Mouse (Mus musculus) ES-E14 (cell line): ENCODE measurements around the gene Prmt1.

Experiments
- CHD2 ChIP-seq: IDR thresholded peaks from 2 replicates; pipeline ENCODE4 v1.6.1; 2014; ENCODE audit warnings: mild to moderate bottlenecking, low read depth, low read length, inconsistent platforms
- HCFC1 ChIP-seq: IDR thresholded peaks from 2 replicates; pipeline ENCODE4 v1.6.1; 2012; ENCODE audit warnings: low read length, inconsistent platforms, borderline replicate concordance; ENCODE audit not compliant: insufficient read depth
- MAFK ChIP-seq: IDR thresholded peaks from 2 replicates; pipeline ENCODE4 v1.6.1; 2014; ENCODE audit warnings: mild to moderate bottlenecking, low read depth, low read length, inconsistent platforms; ENCODE audit not compliant: insufficient read depth

DNA sequence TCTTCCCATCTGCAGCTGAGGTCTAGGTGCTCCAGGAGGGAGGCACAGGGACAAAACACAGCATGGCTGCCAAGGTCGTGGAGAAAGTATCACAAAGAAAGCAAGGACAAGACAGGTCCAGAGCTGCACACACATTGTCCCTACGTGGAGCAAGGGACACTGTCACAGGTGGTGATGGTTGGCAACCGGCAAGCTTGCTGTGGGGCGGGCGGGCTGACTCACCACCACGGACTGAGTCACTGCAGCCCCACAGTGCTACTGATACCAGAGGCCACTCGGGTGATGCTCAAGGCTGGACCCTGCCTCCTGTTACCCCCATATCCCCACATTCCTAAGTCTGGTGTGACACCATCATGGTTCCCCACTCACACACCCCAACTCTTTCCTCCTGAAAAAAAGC lies 16.1 kb upstream of the Prmt1 start:
- TF ChIP-seq HCFC1: no peak
- no peak for TF ChIP-seq MAFK
- TF ChIP-seq CHD2: no peak
